Mouse (Mus musculus) hindbrain, embryonic 11.5 days (tissue): ENCODE data around the gene Coro1b. TPM values are rescaled to one million over a fixed set of nuclear protein-coding genes. Genes with fewer than 3 reads are reported as not detected.
A peak's percentile ranks its signal among the peaks of the same experiment; 100 is the strongest.

ENCODE experiments used
- ATAC-seq: fragments of 200-750 bp; cut with Nextera tagmentation; 2 replicates; pipeline ENCODE4 v1.8.0; 2017; ENCODE audit warnings: mild to moderate bottlenecking, moderate TSS enrichment, moderate library complexity; ENCODE audit not compliant: low FRiP score
- DNase-seq: peaks from one replicate; pipeline ENCODE4 v3.0.0-alpha.2; 2015; ENCODE audit warnings: low spot score
- H3K27ac ChIP-seq: fragments of 300-500 bp; sonication (generic); 2 replicates; pipeline ENCODE4 v1.5.1; 2014; ENCODE audit warnings: mild to moderate bottlenecking, low read depth, low read length
- H3K27me3 ChIP-seq: fragments of 300-500 bp; sonication (generic); 2 replicates; pipeline ENCODE4 v1.6.1; 2014; ENCODE audit warnings: mild to moderate bottlenecking, low read length, moderate library complexity, mixed read lengths; ENCODE audit not compliant: control insufficient read depth, insufficient read depth
- H3K36me3 ChIP-seq: fragments of 300-500 bp; sonication (generic); 2 replicates; pipeline ENCODE4 v1.6.1; 2014; ENCODE audit warnings: mild to moderate bottlenecking, low read length, moderate library complexity, mixed read lengths; ENCODE audit not compliant: control insufficient read depth, insufficient read depth
- H3K4me1 ChIP-seq: fragments of 300-500 bp; sonication (generic); replicated peaks from 2 replicates; pipeline ENCODE4 v1.6.1; 2014; ENCODE audit warnings: low read length, mixed read lengths; ENCODE audit not compliant: control insufficient read depth, insufficient read depth
- H3K4me2 ChIP-seq: fragments of 300-500 bp; sonication (generic); replicated peaks from 2 replicates; pipeline ENCODE4 v1.6.1; 2014; ENCODE audit warnings: mild to moderate bottlenecking, low read depth, low read length
- H3K4me3 ChIP-seq: fragments of 300-500 bp; sonication (generic); 2 replicates; pipeline ENCODE4 v1.5.1; 2014; ENCODE audit warnings: low read depth, low read length
- H3K9ac ChIP-seq: fragments of 300-500 bp; sonication (generic); 2 replicates; pipeline ENCODE4 v1.6.1; 2014; ENCODE audit warnings: low read depth, low read length
- H3K9me3 ChIP-seq: fragments of 300-500 bp; sonication (generic); 2 replicates; pipeline ENCODE4 v1.6.1; 2016; ENCODE audit warnings: low read length; ENCODE audit not compliant: control insufficient read depth
- WGBS: fragments of 180-500 bp; shearing (Covaris S2); extraction: QIAGEN DNeasy Blood & Tissue Kit; methylation state at CpG from one replicate; pipeline ENCODE4 v1.1.7; 2014; 5-methylcytosine and 5-hydroxymethylcytosine counted together
- polyA plus RNA-seq: library from polyadenylated mRNA; unstranded; fragments of >200 nt; fragmentation: Nextera tagmentation; extraction: Ambion mirVana; gene quantifications from 2 replicates; pipeline ENCODE4 v1.2.1, GENCODE M21; 2014

The Coro1b gene
- polyA plus RNA-seq, 1 experiment from 2014 or later: 123 TPM

- ATAC-seq: peak; percentile 93
Observed at GRCm38 (mm10) chr19:4191528-4192250, 43.3 kb downstream of the Coro1b start, which contains the start of gene Ppp1ca. TSS of gene Ppp1ca (plus strand) at chr19:4192065.

DNA sequence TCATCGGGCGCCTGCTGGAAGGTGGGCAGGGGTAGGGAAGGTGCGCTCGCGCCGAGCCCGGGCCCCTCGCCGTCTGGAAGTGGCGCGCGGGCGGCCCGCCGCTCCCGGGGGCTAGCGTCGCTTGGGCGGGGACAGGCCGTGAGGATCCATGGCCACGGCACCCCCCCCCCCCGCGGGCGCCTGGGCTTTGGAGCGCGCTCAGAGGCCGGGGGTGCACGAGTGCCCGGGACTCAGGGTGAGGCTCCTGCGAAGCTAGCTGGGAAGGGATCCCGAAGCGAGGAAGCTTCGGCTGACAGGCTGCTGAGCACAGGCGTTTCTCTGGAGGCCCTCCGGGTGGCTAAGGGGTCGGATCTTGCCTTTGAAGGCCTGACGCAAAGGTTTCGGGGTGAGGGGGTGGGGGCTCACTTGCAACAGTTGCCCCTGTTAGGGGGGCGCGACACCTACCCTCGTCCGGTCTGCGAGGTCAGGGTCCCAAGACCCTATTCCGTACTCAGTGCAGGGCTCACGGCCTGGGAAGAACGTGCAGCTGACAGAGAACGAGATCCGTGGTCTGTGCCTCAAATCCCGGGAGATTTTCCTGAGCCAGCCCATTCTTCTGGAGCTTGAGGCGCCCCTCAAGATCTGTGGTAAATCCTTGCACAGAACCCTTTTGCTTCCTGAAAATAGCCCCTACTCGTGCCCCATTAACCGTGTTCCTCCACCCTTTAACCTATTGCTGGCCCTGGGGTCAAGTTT lies 44.0 kb downstream of the Coro1b start:
- ATAC-seq (no peak; the same call in none of the 2 replicates), DNase-seq (peak; percentile 55)
- peaks cover 5% of the 10 kb centered on the region; the same call in 1 of the 2 replicates for H3K4me1 ChIP-seq
- no peaks in the 10 kb centered on the region for H3K27me3 ChIP-seq
- H3K4me2 ChIP-seq: peak overlapping the region; percentile 92
- H3K9ac ChIP-seq: peak overlapping the region; percentile 98
- H3K4me3 ChIP-seq: peak overlapping the region; percentile 96
- peaks cover 11% of the 10 kb centered on the region for H3K36me3 ChIP-seq
- no peaks in the 10 kb centered on the region for H3K9me3 ChIP-seq
- under 1% methylated on average over 31 of the region's 52 CpGs for WGBS
- H3K27ac ChIP-seq: peak overlapping the region; percentile 84

More at GRCm38 (mm10) chr19:4191528-4192250, 43.3 kb downstream of the Coro1b start, which contains the start of gene Ppp1ca:
- Histone ChIP-seq H3K9ac (peak within 1 kb of the TSS; percentile 98), H3K4me2 (peak within 1 kb of the TSS; percentile 92), H3K27ac (peak within 1 kb of the TSS; percentile 84), H3K27me3 (no peaks in the 10 kb centered on the region), H3K36me3 (peaks cover 11% of the 10 kb centered on the region), H3K4me1 (peaks cover 5% of the 10 kb centered on the region; the same call in 1 of the 2 replicates), H3K9me3 (no peaks in the 10 kb centered on the region), H3K4me3 (peak within 1 kb of the TSS; percentile 96)
- 8% methylated on average over 37 of the region's 47 CpGs for WGBS
- peak; percentile 98 for DNase-seq

- Histone ChIP-seq H3K27me3 (no peaks in the 10 kb centered on the region), H3K4me1 (peaks cover 5% of the 10 kb centered on the region; the same call in 1 of the 2 replicates), H3K27ac (no peak overlapping the region), H3K4me3 (peak overlapping the region; percentile 96), H3K9ac (peak overlapping the region; percentile 98), H3K9me3 (no peaks in the 10 kb centered on the region), H3K36me3 (peaks cover 11% of the 10 kb centered on the region), H3K4me2 (peak overlapping the region; percentile 92)
- ATAC-seq (no peak), DNase-seq (no peak)
- WGBS: 68% methylated on average over 6 of the region's 6 CpGs
Observed at GRCm38 (mm10) chr19:4193129-4193528, 44.7 kb downstream of the Coro1b start.

DNA sequence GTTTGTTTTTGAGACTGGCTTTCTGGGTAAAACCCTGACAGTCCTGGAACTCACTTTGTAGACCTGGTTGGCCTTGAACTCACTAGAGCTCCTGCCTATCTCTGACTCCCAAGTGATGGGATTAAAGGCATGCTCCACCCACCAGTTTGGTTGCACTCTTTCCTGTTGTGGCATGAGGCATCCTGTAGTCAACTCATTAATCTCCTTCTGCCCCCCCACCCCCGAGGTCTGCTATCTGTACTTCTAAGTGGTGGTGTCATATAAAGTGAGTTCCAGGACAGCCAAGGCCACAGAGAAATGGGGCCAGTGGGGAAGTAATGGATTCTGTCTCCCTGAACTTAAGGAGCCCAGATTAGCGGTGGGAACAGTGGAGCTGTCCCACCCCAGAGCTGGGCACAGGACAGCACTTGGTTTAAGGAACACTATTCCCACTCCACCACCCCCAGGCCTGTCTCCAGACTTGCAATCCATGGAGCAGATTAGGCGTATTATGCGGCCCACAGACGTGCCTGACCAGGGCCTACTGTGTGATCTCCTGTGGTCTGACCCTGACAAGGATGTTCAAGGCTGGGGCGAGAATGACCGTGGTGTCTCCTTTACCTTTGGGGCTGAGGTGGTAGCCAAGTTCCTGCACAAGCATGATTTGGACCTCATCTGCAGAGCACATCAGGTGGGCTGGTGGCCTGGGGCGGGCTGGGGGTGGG lies 45.8 kb downstream of the Coro1b start:
- ATAC-seq: no peak
- WGBS: 86% methylated on average over 8 of the region's 8 CpGs
- H3K27me3 ChIP-seq: no peaks in the 10 kb centered on the region
- no peak overlapping the region for H3K4me3 ChIP-seq
- DNase-seq: no peak
- H3K9me3 ChIP-seq: no peaks in the 10 kb centered on the region
- H3K9ac ChIP-seq: no peak overlapping the region
- H3K36me3 ChIP-seq: peaks cover 11% of the 10 kb centered on the region
- H3K4me2 ChIP-seq: no peak overlapping the region
- no peak overlapping the region for H3K27ac ChIP-seq
- H3K4me1 ChIP-seq: peaks cover 5% of the 10 kb centered on the region; the same call in 1 of the 2 replicates

- no peak overlapping the region for H3K9ac ChIP-seq
- ATAC-seq: no peak
- no peak for DNase-seq
Observed at GRCm38 (mm10) chr19:4194776-4195650, 46.6 kb downstream of the Coro1b start.

DNA sequence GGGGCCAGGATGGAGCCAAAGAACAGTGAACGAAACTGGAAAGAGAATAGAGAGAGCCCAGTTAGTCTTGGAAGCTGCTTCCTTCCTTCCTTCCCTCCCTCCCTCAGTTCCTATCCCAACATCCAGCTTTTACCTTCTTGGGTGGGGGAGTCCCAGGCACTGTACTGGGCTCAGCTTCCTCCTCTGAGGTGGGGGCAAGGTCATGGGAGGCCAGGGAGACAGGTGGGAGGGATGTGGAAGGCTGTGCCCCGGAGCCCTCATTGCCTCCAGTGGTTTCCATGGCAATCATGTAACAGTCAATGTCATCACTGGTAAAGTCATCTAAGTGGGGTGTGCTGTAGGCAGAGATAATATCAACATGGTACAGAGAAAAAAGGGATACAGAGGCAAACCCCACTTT lies 47.6 kb downstream of the Coro1b start:
- no peak overlapping the region for H3K27ac ChIP-seq
- H3K4me1 ChIP-seq: peaks cover 14% of the 10 kb centered on the region
- H3K9ac ChIP-seq: no peak overlapping the region
- H3K4me3 ChIP-seq: no peak overlapping the region
- ATAC-seq (no peak), DNase-seq (no peak)
- no peak overlapping the region for H3K4me2 ChIP-seq
- no peaks in the 10 kb centered on the region for H3K27me3 ChIP-seq
- H3K36me3 ChIP-seq: peaks cover 11% of the 10 kb centered on the region
- no peaks in the 10 kb centered on the region for H3K9me3 ChIP-seq
- 80% methylated on average over 2 of the region's 2 CpGs for WGBS

More at GRCm38 (mm10) chr19:4194776-4195650, 46.6 kb downstream of the Coro1b start:
- Histone ChIP-seq H3K4me3 (no peak overlapping the region), H3K9me3 (no peaks in the 10 kb centered on the region), H3K4me2 (no peak overlapping the region), H3K4me1 (peaks cover 5% of the 10 kb centered on the region; the same call in 1 of the 2 replicates), H3K27me3 (no peaks in the 10 kb centered on the region), H3K36me3 (peaks cover 11% of the 10 kb centered on the region), H3K27ac (no peak overlapping the region)
- 86% methylated on average over 12 of the region's 12 CpGs for WGBS

GRCm38 (mm10) chr19:4196548-4196947 lies 48.1 kb downstream of the Coro1b start:
- peaks cover 14% of the 10 kb centered on the region for H3K4me1 ChIP-seq
- H3K27ac ChIP-seq: no peak overlapping the region
- H3K4me3 ChIP-seq: no peak overlapping the region
- H3K27me3 ChIP-seq: no peaks in the 10 kb centered on the region
- H3K9me3 ChIP-seq: no peaks in the 10 kb centered on the region
- DNase-seq (no peak), ATAC-seq (no peak)
- 72% methylated on average over 5 of the region's 5 CpGs for WGBS
- no peak overlapping the region for H3K4me2 ChIP-seq
- peaks cover 11% of the 10 kb centered on the region for H3K36me3 ChIP-seq
- no peak overlapping the region for H3K9ac ChIP-seq

- Histone ChIP-seq H3K27me3 (no peaks in the 10 kb centered on the region), H3K9me3 (no peaks in the 10 kb centered on the region), H3K9ac (no peak overlapping the region), H3K4me3 (no peak overlapping the region), H3K4me1 (peaks cover 16% of the 10 kb centered on the region), H3K4me2 (no peak overlapping the region), H3K27ac (no peak overlapping the region), H3K36me3 (peaks cover 11% of the 10 kb centered on the region)
- ATAC-seq: no peak
- WGBS: 69% methylated on average over 3 of the region's 3 CpGs
- no peak for DNase-seq
Observed at GRCm38 (mm10) chr19:4197180-4197579, 48.8 kb downstream of the Coro1b start.
